Mouse (Mus musculus) spleen, adult 2 months (tissue): ENCODE results near the gene Pou6f1.

Source experiments
- CTCF ChIP-seq: fragments of 200-500 bp; IDR thresholded peaks from 2 replicates; pipeline ENCODE4 v1.5.1; 2011; ENCODE audit warnings: mild to moderate bottlenecking, inconsistent platforms; ENCODE audit not compliant: insufficient read depth, insufficient read length, insufficient replicate concordance; ENCODE audit errors: extremely low read depth
- POLR2A ChIP-seq: fragments of 200-500 bp; IDR thresholded peaks from 2 replicates; pipeline ENCODE4 v1.6.1; 2011; ENCODE audit warnings: low read depth, low read length, inconsistent platforms

DNA sequence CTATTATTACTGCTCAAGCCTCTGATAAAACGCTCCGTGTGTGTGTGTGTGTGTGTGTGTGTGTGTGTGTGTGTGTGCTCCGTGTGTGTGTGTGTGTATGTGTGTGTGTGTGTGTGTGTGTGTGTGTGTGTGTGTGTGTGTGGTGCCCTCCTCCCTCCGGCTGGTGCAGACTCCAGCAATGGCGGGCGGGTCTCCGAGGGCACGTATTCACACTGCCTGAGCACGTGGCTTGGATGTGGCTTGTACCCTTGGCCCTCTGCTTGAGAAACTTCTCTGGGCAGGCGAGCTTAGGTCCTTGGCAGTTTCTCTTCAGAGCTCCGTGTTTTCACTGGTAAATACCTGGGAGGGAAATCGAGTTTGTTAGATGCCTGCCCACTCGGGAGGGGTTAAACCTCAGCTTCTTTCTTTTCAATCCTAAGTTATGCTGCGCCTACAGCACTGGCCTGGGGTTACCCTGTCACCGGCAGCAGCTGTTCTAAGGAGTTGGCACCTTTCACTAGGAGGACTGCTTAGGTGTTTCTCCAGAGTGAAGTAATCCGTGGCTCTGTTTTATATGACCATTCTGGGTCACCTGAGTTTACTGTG, 41.5 kb upstream of the Pou6f1 start:
- TF ChIP-seq CTCF = no peak
- TF ChIP-seq POLR2A = no peak
